Mouse (Mus musculus) ES-Bruce4 (cell line): ENCODE results near the gene Cytip. TPM values are rescaled to one million over a fixed set of nuclear protein-coding genes. Genes with fewer than 3 reads are reported as not detected.
"Not testable (repeated sequence)": the region's sequence is repeated elsewhere in the genome, so short reads cannot be mapped to it uniquely, and the experiment has no call there.

ENCODE experiments used
- H3K27ac ChIP-seq: 2 replicates; pipeline ENCODE4 v1.5.1; 2012; ENCODE audit warnings: low read length, inconsistent platforms; ENCODE audit not compliant: insufficient read depth
- H3K27me3 ChIP-seq: 2 replicates; pipeline ENCODE4 v1.6.1; 2012; ENCODE audit warnings: mild to moderate bottlenecking, low read length, inconsistent platforms; ENCODE audit not compliant: control insufficient read depth, poor library complexity, insufficient read depth, severe bottlenecking
- H3K36me3 ChIP-seq: 2 replicates; pipeline ENCODE4 v1.6.1; 2012; ENCODE audit warnings: inconsistent platforms, mild to moderate bottlenecking, low read length, moderate library complexity; ENCODE audit not compliant: control insufficient read depth, poor library complexity, insufficient read depth, severe bottlenecking
- H3K4me1 ChIP-seq: one replicate; pipeline ENCODE4 v1.8.1; 2011; ENCODE audit warnings: low read length; ENCODE audit not compliant: control insufficient read depth, insufficient read depth
- H3K4me3 ChIP-seq: 2 replicates; pipeline ENCODE4 v1.5.1; 2011; ENCODE audit warnings: low read depth, mild to moderate bottlenecking, low read length
- H3K9ac ChIP-seq: 2 replicates; pipeline ENCODE4 v1.6.1; 2012; ENCODE audit warnings: low read depth, mild to moderate bottlenecking, inconsistent platforms; ENCODE audit not compliant: poor library complexity, severe bottlenecking
- H3K9me3 ChIP-seq: replicated peaks from 2 replicates; pipeline ENCODE4 v1.6.1; 2012; ENCODE audit warnings: mild to moderate bottlenecking, low read length, inconsistent platforms; ENCODE audit not compliant: control insufficient read depth, poor library complexity, insufficient read depth, severe bottlenecking
- CTCF ChIP-seq: IDR thresholded peaks from one replicate; pipeline ENCODE4 v1.8.1; 2011; ENCODE audit warnings: low read depth, low read length
- EP300 ChIP-seq: IDR thresholded peaks from 2 replicates; pipeline ENCODE4 v1.6.1; 2011; ENCODE audit warnings: low read depth, low read length; ENCODE audit not compliant: insufficient read depth
- POLR2A ChIP-seq: IDR thresholded peaks from one replicate; pipeline ENCODE4 v1.8.1; 2011; ENCODE audit warnings: low read length; ENCODE audit not compliant: insufficient read depth
- polyA plus RNA-seq: library from polyadenylated mRNA; stranded (reverse); fragments of >200 nt; gene quantifications from 2 replicates; pipeline ENCODE4 v1.2.4, GENCODE M21; 2011; ENCODE audit warnings: low read depth; ENCODE audit not compliant: missing spikeins, insufficient read depth, insufficient read length

The Cytip gene
- polyA plus RNA-seq, 1 experiment: not detected

GRCm38 (mm10) chr2:58129903-58130302, 65.4 kb downstream of the Cytip start:
- Histone ChIP-seq H3K9me3 (no peaks in the 10 kb centered on the region), H3K4me1 (no peaks in the 10 kb centered on the region), H3K4me3 (no peak overlapping the region), H3K27me3 (no peaks in the 10 kb centered on the region), H3K9ac (no peak overlapping the region), H3K27ac (no peak overlapping the region), H3K36me3 (no peaks in the 10 kb centered on the region)
- TF ChIP-seq EP300 (no peak), CTCF (no peak), POLR2A (no peak)

GRCm38 (mm10) chr2:58111105-58111504, 84.2 kb downstream of the Cytip start:
- Histone ChIP-seq H3K27me3 (no peaks in the 10 kb centered on the region), H3K27ac (no peak overlapping the region), H3K36me3 (no peaks in the 10 kb centered on the region), H3K4me1 (no peaks in the 10 kb centered on the region), H3K9me3 (no peaks in the 10 kb centered on the region), H3K9ac (no peak overlapping the region), H3K4me3 (no peak overlapping the region)
- no peak for TF ChIP-seq EP300
- no peak for TF ChIP-seq CTCF
- no peak for TF ChIP-seq POLR2A

- not testable (repeated sequence) for H3K9me3 ChIP-seq, H3K4me1 ChIP-seq, H3K4me3 ChIP-seq, H3K27me3 ChIP-seq, H3K9ac ChIP-seq, H3K27ac ChIP-seq, H3K36me3 ChIP-seq
Measured at GRCm38 (mm10) chr2:58107887-58108286, 87.4 kb downstream of the Cytip start.

DNA sequence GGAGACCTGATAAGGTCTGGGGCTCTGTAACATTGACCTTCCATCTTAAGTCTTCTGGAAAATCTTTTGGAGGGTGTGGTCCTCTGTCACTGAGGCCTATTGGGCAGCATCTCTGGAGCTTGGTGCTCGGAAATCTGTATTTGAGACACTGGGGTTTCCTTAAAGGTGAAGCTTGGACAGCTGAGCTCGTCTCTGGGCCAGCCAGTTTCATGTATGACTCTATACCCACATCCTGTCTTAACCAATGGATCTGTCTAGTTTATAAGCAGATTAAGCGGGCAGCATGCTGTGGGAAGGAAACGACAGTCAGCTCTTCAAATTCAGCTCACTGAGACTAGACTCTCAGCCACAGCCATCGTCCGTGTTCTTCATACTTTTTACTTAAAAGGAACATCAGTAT, 88.3 kb downstream of the Cytip start:
- no peak overlapping the region for H3K27ac ChIP-seq
- H3K27me3 ChIP-seq: no peaks in the 10 kb centered on the region
- no peak overlapping the region for H3K9ac ChIP-seq
- no peak overlapping the region for H3K4me3 ChIP-seq
- no peak for TF ChIP-seq EP300
- TF ChIP-seq CTCF: no peak
- TF ChIP-seq POLR2A: no peak
- no peaks in the 10 kb centered on the region for H3K4me1 ChIP-seq
- H3K36me3 ChIP-seq: no peaks in the 10 kb centered on the region
- no peaks in the 10 kb centered on the region for H3K9me3 ChIP-seq

- Histone ChIP-seq H3K9ac (no peak overlapping the region), H3K27ac (no peak overlapping the region), H3K9me3 (no peaks in the 10 kb centered on the region), H3K4me1 (no peaks in the 10 kb centered on the region), H3K27me3 (no peaks in the 10 kb centered on the region), H3K36me3 (no peaks in the 10 kb centered on the region), H3K4me3 (no peak overlapping the region)
- TF ChIP-seq EP300: no peak
- TF ChIP-seq CTCF: no peak
- TF ChIP-seq POLR2A: no peak
Measured at GRCm38 (mm10) chr2:58094818-58095217, 100.5 kb downstream of the Cytip start.

DNA sequence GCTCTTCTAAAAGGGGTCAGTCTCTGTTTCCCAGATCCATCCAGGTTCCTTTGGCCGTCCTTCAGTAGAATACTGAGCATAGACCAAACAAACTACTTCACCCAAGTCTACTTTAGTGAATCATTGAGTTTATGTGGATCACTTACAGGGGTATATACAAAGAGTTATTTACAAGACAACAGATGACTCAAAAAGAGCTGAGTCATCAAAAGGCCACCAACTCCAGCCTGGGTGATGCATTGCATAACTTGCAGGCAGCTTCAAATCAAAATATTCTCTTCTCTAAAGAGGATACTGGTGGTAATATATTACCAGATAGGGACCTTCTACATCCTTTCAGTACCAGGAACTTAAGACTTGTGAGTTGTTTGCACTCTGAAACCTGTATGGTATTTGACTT, 108.9 kb downstream of the Cytip start:
- no peak overlapping the region for H3K9ac ChIP-seq
- no peaks in the 10 kb centered on the region for H3K27me3 ChIP-seq
- H3K9me3 ChIP-seq: no peaks in the 10 kb centered on the region
- no peak overlapping the region for H3K27ac ChIP-seq
- TF ChIP-seq CTCF (no peak), EP300 (no peak), POLR2A (no peak)
- H3K4me3 ChIP-seq: no peak overlapping the region
- no peaks in the 10 kb centered on the region for H3K36me3 ChIP-seq
- no peaks in the 10 kb centered on the region for H3K4me1 ChIP-seq

DNA sequence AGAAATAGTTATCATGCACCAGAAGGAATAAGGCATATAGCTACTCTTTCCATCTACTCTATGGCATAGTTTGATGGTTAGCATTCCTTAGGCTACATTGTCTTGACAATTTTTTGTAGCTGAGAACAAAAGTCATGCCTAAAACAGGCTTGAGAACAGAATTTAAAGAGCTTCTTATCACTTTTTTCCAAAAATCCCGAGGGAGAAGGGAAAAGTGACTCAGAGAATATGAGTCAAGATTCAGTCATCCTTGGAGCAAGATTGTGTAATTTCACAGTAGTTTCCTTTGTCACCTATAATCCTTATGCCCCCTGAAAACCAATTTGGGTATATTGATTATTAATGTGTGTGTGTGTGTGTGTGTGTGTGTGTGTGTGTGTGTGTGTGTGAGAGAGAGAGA, 115.5 kb downstream of the Cytip start:
- H3K4me1 ChIP-seq: no peaks in the 10 kb centered on the region
- H3K27ac ChIP-seq: no peak overlapping the region
- H3K36me3 ChIP-seq: no peaks in the 10 kb centered on the region
- H3K9me3 ChIP-seq: no peaks in the 10 kb centered on the region
- H3K4me3 ChIP-seq: no peak overlapping the region
- no peak overlapping the region for H3K9ac ChIP-seq
- H3K27me3 ChIP-seq: no peaks in the 10 kb centered on the region
- no peak for TF ChIP-seq POLR2A
- TF ChIP-seq CTCF: no peak
- no peak for TF ChIP-seq EP300

Other genes with a start within 250 kb of the Cytip start
- not detected in 2 replicates for gene Galnt5, start 197.6 kb downstream of the Cytip start, polyA plus RNA-seq
- gene Ermn, start 142.7 kb downstream of the Cytip start, polyA plus RNA-seq: not detected in 2 replicates
- not detected in 2 replicates for gene Acvr1c, start 162.4 kb upstream of the Cytip start, polyA plus RNA-seq